Mouse (Mus musculus): ENCODE data around the gene Irx4. TPM values are rescaled to one million over a fixed set of nuclear protein-coding genes. Genes with fewer than 3 reads are reported as not detected.

Gene Irx4
- not detected for total RNA-seq (2021)
- long read RNA-seq, experiment 1, partial matches to known transcripts, result 0 of 1 reads
- long read RNA-seq, experiment 1, other reads (novel, unspliced or antisense), result 0 of 1 reads
- long read RNA-seq, experiment 2, result 0 reads

DNA sequence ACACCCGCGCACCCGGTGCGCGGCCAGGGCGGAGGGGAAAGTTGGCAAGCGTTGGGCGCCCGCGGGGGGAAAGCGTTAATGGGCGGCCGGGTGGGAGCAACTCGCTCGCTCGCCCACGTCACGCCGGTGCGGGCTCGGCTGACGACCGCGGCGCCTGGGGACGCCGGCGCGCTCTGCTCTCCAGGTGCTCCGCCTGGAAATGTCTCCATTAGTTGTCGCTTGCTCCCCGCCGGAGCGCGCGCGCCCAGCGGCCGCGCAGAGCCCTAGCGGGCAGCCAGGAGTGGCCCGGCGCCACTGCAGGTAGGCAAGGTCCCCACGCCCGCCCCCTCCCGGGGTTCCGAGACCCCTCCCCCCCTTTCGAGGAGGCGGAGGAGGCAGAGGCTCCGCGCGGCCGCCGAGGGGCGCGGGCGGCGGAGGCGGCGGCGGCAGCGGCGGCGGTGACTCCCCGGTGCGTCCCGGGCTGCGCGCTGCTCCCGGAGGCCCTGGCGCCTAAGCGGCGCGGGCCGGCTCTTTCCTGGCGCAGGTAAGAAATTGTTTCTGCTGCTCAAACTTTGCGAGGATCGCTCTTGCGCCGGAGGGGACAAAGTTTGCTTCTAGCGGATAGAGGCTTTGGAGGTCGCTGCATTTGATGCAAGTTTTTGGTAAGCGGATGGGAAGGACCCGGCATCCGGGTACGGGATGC, at the start of gene Irx4:
Irx4 (plus strand) TSS at position 126 of the 682 bp plus-strand sequence.
- DNase-seq (ENCODE audit: low spot score in 2 of 2), result no peak

DNA sequence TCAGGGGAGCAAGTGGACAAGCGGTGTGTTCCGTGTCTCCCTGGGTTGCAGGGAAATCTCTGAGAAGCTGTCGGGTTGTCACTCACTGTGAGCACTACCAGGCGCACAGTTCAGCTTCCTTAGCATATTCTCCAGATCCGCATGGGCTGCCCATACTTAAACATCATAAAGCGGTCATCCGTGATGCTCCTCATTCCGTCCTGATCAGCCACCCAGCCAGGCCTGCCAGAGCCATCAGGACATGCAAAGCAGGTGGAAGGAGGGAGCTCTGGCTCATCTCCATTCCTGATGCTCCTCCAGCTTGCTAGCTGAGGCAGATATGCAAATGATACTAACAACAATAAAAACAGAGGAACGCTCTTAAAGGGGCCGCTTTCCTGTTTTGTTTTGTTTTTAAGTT, 46.0 kb upstream of the Irx4 start:
- DNase-seq (ENCODE audit: low spot score in 2 of 2), result no peak

DNA sequence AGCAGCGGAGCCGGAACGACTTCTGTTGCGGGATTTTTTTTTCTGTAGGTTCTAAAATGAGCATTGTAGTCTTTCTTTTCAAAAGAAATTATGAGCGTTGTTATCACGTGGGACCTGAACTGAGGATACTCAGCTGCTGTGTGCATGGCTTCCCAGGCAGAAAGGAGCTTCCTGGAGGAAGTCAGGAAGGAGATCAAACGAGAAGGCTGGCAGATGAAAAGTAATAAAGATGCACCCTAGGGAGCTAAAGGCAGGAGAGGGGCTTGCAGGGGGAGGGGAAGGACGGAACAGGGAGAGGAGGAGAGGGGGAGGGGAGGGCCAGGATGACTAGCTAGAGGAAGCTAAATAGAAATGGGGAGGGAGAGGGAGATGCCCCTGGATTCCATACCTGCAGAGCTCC, 23.8 kb upstream of the Irx4 start:
- DNase-seq (ENCODE audit: low spot score in 2 of 2), result no peak

DNA sequence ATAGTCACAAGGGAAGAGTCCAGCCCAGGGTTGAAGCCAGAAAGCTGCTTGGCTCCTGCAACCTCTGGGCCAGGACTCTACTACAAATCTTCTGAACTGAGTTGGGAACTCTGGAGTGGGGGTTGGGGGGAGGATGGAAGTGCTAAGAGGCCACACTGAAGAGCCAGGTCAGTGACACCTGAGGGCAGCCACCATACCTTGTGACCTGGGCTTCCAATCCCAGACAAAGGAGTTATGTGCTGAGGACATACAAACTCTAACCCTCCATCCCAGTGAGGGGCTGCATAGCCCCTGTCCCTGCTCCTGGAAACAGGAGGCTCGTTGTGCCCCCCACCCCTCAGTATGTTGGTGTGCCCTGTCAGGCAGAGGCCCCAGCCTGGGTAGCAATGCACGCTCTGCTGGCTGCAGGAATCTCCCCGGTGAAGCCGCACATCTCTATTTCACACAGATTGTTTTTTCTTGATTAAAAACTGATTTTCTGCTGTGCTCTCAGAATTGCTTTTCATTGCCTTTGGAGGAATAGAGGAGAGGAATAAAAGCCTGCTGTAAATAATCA, 21.0 kb upstream of the Irx4 start:
- DNase-seq (ENCODE audit: low spot score in 2 of 2), result no peak

DNA sequence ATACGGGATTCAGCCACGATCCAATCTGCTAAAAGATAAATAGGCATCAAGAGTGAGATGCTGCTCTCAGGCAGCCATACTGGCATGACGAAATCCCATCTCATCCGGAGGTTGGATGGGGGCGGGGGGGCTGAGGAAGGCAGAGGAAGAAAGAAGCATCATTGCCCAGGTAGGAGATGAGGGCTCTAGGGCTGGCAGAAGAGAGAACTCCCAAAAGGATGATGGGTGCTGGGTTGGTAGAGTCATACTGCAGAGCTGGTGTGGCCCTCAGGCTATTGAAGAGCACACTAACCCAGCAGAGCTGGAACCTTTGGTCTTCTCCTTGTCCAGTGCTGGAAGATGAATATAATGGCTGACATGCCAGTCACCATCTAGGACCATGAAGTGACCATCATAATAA, 17.7 kb upstream of the Irx4 start:
- DNase-seq (ENCODE audit: low spot score in 2 of 2), result no peak

DNA sequence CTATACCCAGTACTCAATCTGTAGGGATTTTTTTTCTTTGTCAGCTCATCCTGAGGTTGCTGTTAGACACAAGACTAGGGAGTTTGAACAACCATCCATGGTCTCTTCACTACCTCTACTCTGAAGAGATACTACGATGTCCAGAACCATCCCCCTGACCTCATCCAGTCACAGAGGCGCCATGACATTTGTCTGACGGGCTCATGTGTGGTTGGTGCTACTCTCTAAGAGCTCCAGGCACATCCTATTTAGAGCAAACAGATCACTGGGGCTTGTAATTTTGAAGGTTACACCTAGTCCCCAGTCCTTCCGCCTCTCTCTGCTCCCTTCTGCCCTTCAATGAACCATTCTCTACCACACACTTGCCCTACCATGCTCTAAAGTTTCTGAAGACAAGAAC, 13.3 kb upstream of the Irx4 start:
- no peak for DNase-seq (ENCODE audit: low spot score in 2 of 2)

DNA sequence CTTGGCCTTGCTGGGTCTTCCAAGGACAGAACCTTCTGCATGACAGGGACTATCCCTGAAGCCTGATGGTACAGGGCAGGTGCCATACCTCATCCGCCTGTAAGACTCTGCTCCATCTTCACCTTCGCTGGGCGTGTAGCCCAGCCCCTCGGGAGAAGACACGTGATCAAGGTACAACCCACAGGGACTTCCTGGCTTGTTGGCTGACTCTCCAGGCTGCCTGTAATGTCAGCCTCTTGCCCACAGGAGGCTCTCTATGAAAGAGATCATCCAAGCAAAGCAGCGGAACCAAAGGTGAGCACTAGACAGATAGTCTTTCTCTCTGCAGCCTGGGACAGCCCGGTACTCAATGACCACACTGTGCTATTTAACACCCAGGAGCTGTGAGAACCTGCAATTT, 9.1 kb upstream of the Irx4 start:
- DNase-seq (ENCODE audit: low spot score in 2 of 2), result no peak

DNA sequence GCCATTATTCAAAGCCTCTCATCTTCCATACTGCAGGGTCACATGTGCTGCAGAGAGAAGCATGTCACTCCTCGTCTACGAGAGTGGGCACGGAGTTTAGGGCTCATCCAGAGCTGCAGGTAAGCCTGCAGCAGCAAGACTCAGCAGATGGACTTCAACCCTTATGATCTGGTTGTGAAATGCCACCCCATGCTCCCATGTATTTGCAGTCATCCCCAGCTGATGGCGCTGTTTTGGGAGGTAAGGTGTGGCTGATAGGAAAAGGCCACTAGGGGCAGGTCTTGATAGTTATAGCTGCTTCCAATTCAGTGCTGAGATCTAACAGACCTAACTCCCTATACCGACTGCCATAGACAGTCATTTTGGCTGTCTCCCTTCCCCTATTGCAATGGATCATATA, 8.3 kb upstream of the Irx4 start:
- no peak for DNase-seq (ENCODE audit: low spot score in 2 of 2)

DNA sequence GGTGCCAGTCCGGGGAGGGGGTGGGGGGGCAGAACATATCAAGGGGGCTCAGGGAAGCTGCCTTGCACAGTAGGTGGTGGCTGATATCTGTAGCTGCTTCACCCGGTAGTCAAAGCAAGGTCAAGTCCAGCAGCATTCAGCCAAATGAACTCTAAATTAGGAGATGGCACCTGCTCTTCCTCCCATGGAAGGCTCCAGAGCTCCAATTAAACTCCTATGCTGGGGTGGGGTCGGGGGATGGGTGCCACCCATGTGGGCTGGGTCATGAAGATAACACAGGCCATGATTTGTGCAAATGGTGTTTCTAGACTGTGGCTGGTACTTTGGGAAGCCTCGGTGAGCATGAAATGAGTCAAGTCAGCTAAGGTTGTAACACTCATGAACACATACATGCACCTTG, 1.9 kb upstream of the Irx4 start:
- DNase-seq (ENCODE audit: low spot score in 2 of 2), result no peak

DNA sequence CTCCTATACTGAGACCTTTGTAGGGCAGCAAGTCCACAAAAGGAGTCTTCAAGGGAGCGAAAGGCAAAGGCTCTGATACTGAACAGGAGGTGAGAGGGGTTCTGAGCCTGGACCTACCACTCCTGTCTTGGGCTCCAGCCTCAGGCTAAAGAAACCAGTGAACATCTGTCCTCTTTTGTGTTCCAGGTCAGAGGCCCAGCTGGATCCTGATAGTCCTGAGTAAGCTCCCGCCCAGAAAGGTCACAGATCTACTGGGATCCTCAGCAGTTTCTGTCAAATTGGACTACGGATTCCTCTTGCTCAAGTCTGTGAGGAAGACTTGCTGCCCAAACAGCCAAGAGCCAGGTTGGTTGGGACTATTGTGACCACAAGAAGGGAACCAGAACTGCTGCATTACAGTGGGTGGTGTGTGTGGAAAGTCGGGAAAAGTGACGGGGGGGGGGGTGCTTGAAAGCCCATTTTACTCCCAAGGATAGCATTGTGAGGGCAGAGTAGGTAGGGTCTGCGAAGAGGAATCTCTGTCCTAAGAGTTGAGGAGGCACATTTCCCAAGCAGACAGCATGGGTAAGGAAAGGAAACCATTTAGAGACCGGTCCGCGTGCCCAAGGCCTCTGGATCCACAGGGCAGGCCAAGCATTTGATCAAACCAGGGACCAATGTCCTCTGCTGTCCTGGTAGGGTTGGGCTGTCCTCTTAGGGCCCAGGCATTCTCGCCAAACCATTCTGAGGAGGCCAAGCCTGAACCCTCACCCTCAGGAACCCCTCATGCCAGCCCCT, 514 bp upstream of the Irx4 start:
- no peak for DNase-seq (ENCODE audit: low spot score in 2 of 2)

DNA sequence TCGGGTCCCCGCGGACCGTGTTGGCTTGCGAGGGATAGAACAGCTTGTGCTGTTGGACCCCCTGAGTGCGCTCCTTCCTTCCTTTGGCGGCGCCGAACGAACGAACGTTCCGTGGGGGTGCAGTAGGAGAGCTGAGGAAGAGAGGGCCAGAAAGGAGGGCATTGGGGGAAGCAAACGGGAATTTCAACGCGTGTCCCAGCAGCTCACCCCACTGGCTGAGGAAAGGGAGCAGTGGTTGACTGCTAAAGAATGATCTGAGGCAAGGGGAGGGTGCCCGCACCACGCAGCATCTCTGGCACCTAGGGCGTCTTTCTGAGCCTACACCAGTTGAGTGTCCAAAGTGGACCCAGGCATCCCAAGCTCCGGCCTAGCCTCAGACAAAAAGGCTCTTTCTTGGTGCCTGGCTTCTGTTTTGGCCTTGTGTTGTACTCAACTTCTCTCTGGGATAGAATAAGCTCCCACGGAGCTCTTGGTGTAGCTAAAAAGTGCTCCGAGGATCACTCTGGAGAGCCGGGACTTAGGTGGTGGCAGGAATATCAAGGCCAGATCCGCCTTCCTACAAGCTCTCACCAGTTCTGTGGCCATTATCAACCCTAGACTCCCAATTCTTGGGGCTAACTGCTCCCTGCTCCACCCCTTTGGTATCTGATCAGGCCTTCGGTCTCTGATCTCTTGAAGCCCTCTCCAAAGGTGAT, 904 bp downstream of the Irx4 start:
- DNase-seq (ENCODE audit: low spot score in 2 of 2), result no peak

DNA sequence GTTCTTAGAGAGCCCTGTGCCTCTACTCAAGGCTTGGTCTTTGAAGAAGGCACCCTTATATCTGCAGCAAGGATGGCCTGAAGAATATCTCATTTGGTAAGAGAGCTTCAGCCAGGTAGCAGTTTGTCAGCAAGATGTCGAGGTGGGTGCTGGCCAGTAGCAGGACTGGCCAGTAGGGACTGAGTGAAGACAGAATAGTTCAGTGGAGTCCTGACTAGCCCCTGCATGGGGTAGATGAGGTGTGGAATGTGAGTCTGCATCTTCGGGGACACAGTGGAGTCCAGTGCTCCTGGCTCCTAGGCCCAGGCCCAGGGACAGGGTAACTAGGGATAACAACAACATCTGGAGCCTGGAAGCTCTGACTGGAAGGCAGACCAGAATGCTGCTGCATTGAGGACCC, 1.6 kb downstream of the Irx4 start:
- no peak for DNase-seq (ENCODE audit: low spot score in 2 of 2)

DNA sequence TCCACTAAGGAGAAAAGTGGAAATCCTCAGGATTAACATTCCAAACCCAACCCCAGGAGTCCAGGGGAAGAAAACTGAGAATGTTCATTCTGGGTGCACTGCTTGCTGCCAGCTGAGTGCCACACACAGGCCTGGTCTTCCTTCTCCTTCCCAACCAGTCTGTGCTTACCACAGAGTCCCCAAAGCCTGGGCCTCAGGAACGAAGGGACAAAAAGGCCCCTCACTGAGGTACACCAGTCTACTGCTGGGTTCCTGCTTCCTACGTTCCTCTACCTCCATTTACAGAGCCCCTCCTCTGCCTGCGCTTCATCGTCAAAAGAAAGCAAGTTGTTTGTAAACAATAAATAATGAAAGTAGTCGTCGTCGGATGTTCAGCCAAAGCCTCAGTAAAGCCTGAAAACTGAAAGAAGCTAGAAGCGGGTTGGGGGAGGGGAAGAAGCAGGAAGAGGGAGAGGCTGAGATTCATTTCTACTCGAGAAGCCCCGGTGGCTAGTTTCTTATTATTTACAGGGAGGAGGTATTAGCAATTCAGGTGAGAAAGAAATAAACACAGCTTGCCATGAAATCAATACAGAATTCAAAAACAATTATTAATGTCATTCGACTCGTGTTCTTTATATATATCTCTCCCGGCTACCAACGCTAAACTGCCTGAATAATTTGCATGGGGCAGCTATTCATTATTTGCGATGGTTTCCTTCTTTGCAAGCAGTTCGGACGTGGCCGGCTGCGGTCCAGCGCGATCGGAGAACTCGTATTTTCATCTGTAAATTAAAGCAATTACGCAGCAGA, 2.3 kb downstream of the Irx4 start:
- DNase-seq (ENCODE audit: low spot score in 2 of 2), result no peak

DNA sequence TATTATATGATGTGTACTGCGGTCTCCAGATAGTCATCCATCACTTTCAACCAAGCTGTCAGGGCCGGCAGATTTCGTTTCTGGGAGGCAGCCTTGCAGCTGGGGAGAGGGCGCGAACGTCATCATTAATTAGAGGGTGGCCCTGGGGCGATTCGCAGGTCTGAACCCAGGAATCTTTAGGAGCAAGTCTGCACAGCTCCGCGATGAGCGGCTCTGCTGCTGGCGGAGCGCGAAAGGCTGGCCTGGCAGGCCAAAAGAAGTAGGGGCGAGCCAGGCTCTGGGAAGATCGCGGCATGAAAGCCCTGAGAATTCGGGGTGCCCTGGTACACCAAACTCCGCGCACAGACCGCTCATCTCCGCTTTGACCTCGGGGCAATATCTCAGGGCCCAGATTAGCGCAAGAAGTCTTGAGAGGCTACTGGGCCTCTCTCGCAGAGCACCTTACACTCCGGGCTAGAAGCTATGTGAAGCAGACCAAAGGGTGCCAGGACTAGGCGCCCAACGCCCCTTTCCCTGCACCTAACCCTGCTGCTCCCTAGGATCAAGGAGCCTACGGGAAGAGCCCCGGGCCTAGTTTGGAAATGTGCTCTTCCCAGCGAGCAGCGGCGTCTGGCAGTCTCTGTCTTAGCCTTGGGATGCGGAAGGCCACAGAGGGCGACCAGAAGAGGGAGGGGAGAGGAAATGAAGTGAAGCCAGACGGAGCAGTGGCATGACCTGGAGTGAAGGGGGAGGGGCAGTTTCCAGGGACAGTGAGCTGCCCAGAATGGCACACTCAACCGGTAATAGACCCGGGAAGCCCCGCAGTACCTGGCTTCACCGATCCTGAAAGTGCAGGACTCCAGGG, 3.1 kb downstream of the Irx4 start:
- DNase-seq (ENCODE audit: low spot score in 2 of 2), result no peak

DNA sequence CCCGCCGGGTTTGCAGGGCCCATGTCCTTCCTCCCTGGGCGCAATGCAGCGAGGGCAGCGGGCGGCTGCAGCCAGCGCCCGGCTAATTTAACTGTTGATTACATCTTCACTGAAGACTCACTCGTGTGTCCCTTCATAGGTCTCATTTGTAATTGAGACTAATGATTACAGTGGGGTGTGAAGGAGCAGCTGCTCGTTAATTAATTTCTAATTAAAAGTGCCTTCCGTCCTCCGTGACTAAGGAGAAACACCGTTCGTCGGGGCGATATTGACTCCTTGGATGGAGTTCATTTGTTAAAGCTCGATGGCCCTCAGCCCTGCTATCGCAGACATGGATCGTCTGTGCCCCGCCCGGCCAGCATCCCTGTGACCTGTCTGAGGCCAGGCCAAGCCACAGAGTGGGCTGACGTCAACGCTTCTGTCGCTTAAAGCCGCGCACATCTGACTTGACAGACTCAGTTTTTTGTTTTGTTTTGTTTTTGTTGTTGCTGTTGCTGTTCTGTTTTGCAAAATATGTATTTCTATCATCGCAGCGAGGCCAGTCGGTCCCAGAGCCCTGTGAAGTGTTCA, 4.0 kb downstream of the Irx4 start:
- DNase-seq (ENCODE audit: low spot score in 2 of 2), result no peak

DNA sequence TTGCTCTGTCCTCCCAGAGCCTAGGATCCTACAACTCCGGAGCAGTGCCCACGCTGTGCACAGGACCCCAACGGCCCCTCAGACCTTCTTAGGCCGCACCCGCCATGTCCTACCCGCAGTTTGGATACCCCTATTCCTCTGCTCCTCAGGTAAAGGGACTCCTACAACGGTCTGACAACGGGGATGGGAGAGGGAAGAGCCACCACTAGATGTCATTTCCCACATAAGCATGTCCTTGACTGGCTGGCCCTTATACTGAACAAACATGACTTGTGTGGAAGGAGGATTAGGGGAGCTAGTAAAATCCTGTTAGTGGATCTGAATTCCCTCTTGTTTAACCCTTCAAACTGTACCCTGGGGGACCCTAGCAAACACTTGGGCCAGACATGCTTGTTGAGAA, 4.6 kb downstream of the Irx4 start:
- DNase-seq (ENCODE audit: low spot score in 2 of 2), result no peak

DNA sequence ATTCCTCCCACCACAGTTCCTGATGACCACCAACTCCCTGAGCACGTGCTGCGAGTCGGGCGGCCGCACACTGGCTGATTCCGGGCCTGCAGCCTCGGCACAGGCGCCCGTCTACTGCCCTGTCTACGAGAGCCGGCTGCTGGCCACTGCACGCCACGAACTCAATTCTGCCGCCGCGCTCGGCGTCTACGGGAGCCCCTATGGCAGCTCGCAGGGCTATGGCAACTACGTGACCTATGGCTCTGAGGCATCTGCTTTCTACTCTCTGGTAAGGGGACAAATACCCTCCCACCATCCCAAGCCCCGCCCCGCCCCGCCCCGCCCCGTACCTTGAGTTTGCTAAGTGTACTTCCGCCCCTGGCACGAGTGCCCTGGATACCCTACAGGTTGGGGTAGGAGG, 5.2 kb downstream of the Irx4 start:
- no peak for DNase-seq (ENCODE audit: low spot score in 2 of 2)

DNA sequence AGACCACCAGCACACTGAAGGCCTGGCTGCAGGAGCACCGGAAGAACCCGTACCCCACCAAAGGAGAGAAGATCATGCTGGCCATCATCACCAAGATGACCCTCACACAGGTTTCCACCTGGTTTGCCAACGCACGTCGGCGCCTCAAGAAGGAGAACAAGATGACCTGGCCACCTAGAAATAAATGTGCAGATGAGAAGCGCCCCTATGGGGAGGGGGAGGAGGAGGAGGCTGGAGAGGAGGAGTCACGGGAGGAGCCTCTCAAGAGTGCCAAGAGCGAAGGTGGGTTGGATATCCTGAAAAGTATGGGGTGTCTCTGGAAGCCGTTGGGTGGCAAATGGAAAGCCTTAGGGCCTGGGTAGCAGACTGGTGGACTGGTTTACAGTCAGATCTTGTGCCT, 7.3 kb downstream of the Irx4 start:
- no peak for DNase-seq (ENCODE audit: low spot score in 2 of 2)

DNA sequence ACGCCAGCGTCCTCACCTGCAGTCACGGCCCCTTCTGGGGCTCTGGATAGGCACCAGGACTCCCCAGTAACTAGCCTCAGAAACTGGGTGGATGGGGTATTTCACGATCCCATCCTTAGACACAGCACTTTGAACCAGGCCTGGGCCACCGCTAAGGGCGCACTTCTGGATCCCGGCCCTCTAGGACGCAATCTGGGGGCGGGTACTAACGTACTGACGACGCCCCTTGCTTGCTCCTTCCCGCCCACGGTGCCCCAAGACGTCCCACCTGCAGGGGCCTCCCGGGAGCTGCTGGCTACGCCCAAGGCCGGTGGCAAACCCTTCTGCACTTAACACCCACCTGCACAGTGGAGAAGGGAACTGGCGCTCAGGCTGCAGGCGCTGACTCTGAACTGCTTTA, 8.4 kb downstream of the Irx4 start:
- DNase-seq (ENCODE audit: low spot score in 2 of 2), result no peak

DNA sequence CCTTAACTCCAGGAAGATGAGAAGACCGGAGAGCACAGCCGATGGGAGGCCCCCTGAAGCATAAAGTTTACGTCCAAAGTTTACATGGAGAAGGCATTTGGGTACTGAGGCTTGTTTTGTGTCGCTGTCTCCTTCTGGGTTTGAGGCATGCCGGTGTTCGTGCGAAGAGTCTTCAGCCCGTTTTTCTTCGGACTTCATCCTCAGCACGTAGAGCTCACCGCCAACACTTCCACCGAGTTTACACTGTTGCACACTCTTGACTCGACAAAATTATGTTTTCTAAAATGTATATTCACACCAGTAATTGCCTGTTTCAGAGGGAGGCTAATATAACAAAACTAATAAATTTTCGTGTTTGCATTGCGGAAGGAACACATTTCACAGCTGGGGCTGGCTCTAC, 9.0 kb downstream of the Irx4 start:
- DNase-seq (ENCODE audit: low spot score in 2 of 2), result no peak

Data from gastrocnemius, postnatal 4 days (tissue).